ENCODE assay signal across 19 mouse cellular contexts in the genomic region with DNA sequence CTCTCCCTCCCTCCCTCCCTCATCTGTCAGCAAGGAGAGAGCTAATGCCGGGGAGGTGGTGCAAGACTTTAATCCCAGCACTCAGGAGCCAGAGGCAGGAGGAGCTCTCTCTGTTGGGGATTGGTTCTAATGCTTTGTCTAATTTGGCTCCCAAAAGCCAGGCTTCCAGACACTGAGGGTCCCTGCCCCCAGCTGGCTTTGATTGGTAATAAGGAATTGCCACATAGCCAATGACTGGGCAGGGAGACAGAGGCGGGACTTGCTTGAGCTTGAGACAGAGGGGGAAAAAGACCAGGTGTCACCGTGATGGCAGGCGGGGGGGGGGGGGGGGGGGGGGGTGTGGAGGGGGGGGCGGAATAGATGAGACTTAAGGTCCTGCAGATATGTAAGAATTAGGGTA. TPM values are rescaled to one million over a fixed set of nuclear protein-coding genes. Genes with fewer than 3 reads are reported as not detected.
DNase-seq lines count a peak whose midpoint lies in the region; ATAC-seq and TF ChIP-seq lines count a peak whose summit lies in the region.
"Had no signal": no experiment of that assay in that cellular context is flagged by ENCODE, and none has a peak within 500 bp of the region (broad histone marks: within the 10 kb centered on the region; RNA-seq: fewer than 3 reads in every experiment).

No protein-coding gene starts in this region.

- H3K4me1 ChIP-seq in hindbrain, embryonic 11.5 days (replicated peaks; ENCODE audit: control insufficient read depth, insufficient read depth, low read length), result no peaks in the 10 kb centered on the region
- H3K4me1 ChIP-seq in hindbrain, embryonic 14.5 days (replicated peaks; ENCODE audit: control insufficient read depth, insufficient read depth, low read length), result no peaks in the 10 kb centered on the region
- no peaks in the 10 kb centered on the region for H3K4me1 ChIP-seq in neural tube, embryonic 11.5 days (ENCODE audit: control insufficient read depth, insufficient read depth, low read length)
- no peaks in the 10 kb centered on the region for H3K4me1 ChIP-seq in neural tube, embryonic 15.5 days
- H3K4me1 ChIP-seq: heart, embryonic 15.5 days; limb, embryonic 12.5 days; liver, embryonic 13.5 days had no signal

- WGBS in hindbrain, embryonic 11.5 days, result 17% methylated on average over 4 of the region's 5 CpGs
- WGBS in hindbrain, embryonic 14.5 days, result 39% methylated on average over 2 of the region's 5 CpGs
- WGBS in neural tube, embryonic 11.5 days, result 31% methylated on average over 3 of the region's 5 CpGs
- 27% methylated on average over 2 of the region's 5 CpGs for WGBS in neural tube, embryonic 15.5 days

- ATAC-seq in hindbrain, embryonic 11.5 days (ENCODE audit: low FRiP score), result peak; percentile 59; the same call in 1 of the 2 replicates
- no peak for ATAC-seq in hindbrain, embryonic 14.5 days (ENCODE audit: low FRiP score)
- no peak for ATAC-seq in neural tube, embryonic 11.5 days (ENCODE audit: insufficient read depth, low FRiP score, low TSS enrichment)
- no peak for ATAC-seq in neural tube, embryonic 15.5 days (ENCODE audit: low FRiP score)

- H3K4me2 ChIP-seq in hindbrain, embryonic 11.5 days (replicated peaks; ENCODE audit: low read depth, low read length), result no peak overlapping the region
- no peak overlapping the region for H3K4me2 ChIP-seq in hindbrain, embryonic 14.5 days (replicated peaks)
- H3K4me2 ChIP-seq in neural tube, embryonic 11.5 days (ENCODE audit: low read depth), result no peak overlapping the region
- H3K4me2 ChIP-seq in neural tube, embryonic 15.5 days, result no peak overlapping the region
- H3K4me2 ChIP-seq: heart, embryonic 15.5 days; limb, embryonic 12.5 days; liver, embryonic 13.5 days had no signal

- H3K27ac ChIP-seq in hindbrain, embryonic 11.5 days (ENCODE audit: low read depth, low read length), result no peak overlapping the region
- H3K27ac ChIP-seq in hindbrain, embryonic 14.5 days, result no peak overlapping the region
- H3K27ac ChIP-seq in neural tube, embryonic 11.5 days (ENCODE audit: low read depth, low read length), result no peak overlapping the region
- H3K27ac ChIP-seq in neural tube, embryonic 15.5 days (replicated peaks), result no peak overlapping the region
- no peak overlapping the region for H3K27ac ChIP-seq in layer of hippocampus, adult 2 months
- H3K27ac ChIP-seq: heart, embryonic 15.5 days; limb, embryonic 12.5 days; liver, embryonic 13.5 days had no signal

- H3K9me3 ChIP-seq in hindbrain, embryonic 11.5 days (ENCODE audit: control insufficient read depth, low read length), result no peaks in the 10 kb centered on the region
- H3K9me3 ChIP-seq in hindbrain, embryonic 14.5 days (ENCODE audit: control insufficient read depth, low read length), result no peaks in the 10 kb centered on the region
- H3K9me3 ChIP-seq in neural tube, embryonic 11.5 days (ENCODE audit: control insufficient read depth, low read length), result no peaks in the 10 kb centered on the region
- H3K9me3 ChIP-seq in neural tube, embryonic 15.5 days (replicated peaks), result no peaks in the 10 kb centered on the region
- H3K9me3 ChIP-seq: heart, embryonic 15.5 days; limb, embryonic 12.5 days; liver, embryonic 13.5 days had no signal

- DNase-seq in hindbrain, embryonic 11.5 days (ENCODE audit: low spot score), result peak; percentile 18
- no peak for DNase-seq in hindbrain, embryonic 14.5 days (ENCODE audit: low spot score)
- DNase-seq in neural tube, embryonic 11.5 days (ENCODE audit: low spot score), result peak; percentile 31
- peak; percentile 34 for DNase-seq in embryo, embryonic 11 days
- DNase-seq in retina, postnatal 1 day, result peak; percentile 43
- DNase-seq in kidney, adult 11 months, result no peak
- DNase-seq in layer of hippocampus, adult 2 months (ENCODE audit: low spot score in 2 of 2), result no peak
- DNase-seq: adrenal gland, adult 8-10 months; cerebellum, adult 18-20 months; heart, adult 18-20 months; kidney, adult 18-20 months; kidney, postnatal 10 days; liver, embryonic 13.5 days; right cerebral cortex, postnatal 14 days; thymus, postnatal 25 days had no signal

- no peaks in the 10 kb centered on the region for H3K36me3 ChIP-seq in hindbrain, embryonic 11.5 days (ENCODE audit: control insufficient read depth, insufficient read depth, low read length)
- H3K36me3 ChIP-seq in hindbrain, embryonic 14.5 days (replicated peaks; ENCODE audit: control insufficient read depth, insufficient read depth), result no peaks in the 10 kb centered on the region
- no peaks in the 10 kb centered on the region for H3K36me3 ChIP-seq in neural tube, embryonic 11.5 days (ENCODE audit: control insufficient read depth, insufficient read depth, low read length)
- no peaks in the 10 kb centered on the region for H3K36me3 ChIP-seq in neural tube, embryonic 15.5 days
- H3K36me3 ChIP-seq: heart, embryonic 15.5 days; limb, embryonic 12.5 days; liver, embryonic 13.5 days had no signal

- no peak for TF ChIP-seq CTCF in layer of hippocampus, adult 2 months (conservative IDR thresholded peaks at IDR 0.05)

- no peaks in the 10 kb centered on the region for H3K27me3 ChIP-seq in hindbrain, embryonic 11.5 days (ENCODE audit: control insufficient read depth, insufficient read depth, low read length)
- H3K27me3 ChIP-seq in hindbrain, embryonic 14.5 days (ENCODE audit: control insufficient read depth, insufficient read depth, low read length), result no peaks in the 10 kb centered on the region
- no peaks in the 10 kb centered on the region for H3K27me3 ChIP-seq in neural tube, embryonic 11.5 days (ENCODE audit: control insufficient read depth, insufficient read depth, low read length)
- H3K27me3 ChIP-seq in neural tube, embryonic 15.5 days (replicated peaks), result no peaks in the 10 kb centered on the region
- H3K27me3 ChIP-seq: heart, embryonic 15.5 days; limb, embryonic 12.5 days; liver, embryonic 13.5 days had no signal

- no peak overlapping the region for H3K9ac ChIP-seq in hindbrain, embryonic 11.5 days (ENCODE audit: low read depth, low read length)
- no peak overlapping the region for H3K9ac ChIP-seq in hindbrain, embryonic 14.5 days
- H3K9ac ChIP-seq in neural tube, embryonic 11.5 days (ENCODE audit: low read length), result no peak overlapping the region
- H3K9ac ChIP-seq in neural tube, embryonic 15.5 days (replicated peaks), result no peak overlapping the region
- H3K9ac ChIP-seq: heart, embryonic 15.5 days; limb, embryonic 12.5 days; liver, embryonic 13.5 days had no signal

- H3K4me3 ChIP-seq in hindbrain, embryonic 11.5 days (ENCODE audit: low read depth, low read length), result no peak overlapping the region
- H3K4me3 ChIP-seq in hindbrain, embryonic 14.5 days (replicated peaks; ENCODE audit: low read length), result no peak overlapping the region
- no peak overlapping the region for H3K4me3 ChIP-seq in neural tube, embryonic 11.5 days (ENCODE audit: low read depth, low read length)
- H3K4me3 ChIP-seq in neural tube, embryonic 15.5 days (replicated peaks), result no peak overlapping the region
- no peak overlapping the region for H3K4me3 ChIP-seq in layer of hippocampus, adult 2 months
- H3K4me3 ChIP-seq: heart, embryonic 15.5 days; limb, embryonic 12.5 days; liver, embryonic 13.5 days; myocyte had no signal

RNA-seq across cellular contexts. Expression of a gene that starts 24.6 kb away (rescaled TPM):
- 199 and 208 TPM in 2 replicates for polyA plus RNA-seq in hindbrain, embryonic 11.5 days (2014; fragmentation: Nextera tagmentation; extraction: Ambion mirVana)
- polyA plus RNA-seq in hindbrain, embryonic 14.5 days (2014; fragmentation: Nextera tagmentation; extraction: Ambion mirVana), result 223 and 236 TPM in 2 replicates
- polyA plus RNA-seq in neural tube, embryonic 11.5 days (2014; fragmentation: Nextera tagmentation; extraction: Ambion mirVana), result 218 and 224 TPM in 2 replicates
- polyA plus RNA-seq in neural tube, embryonic 15.5 days (2015; fragmentation: Nextera tagmentation; extraction: Ambion mirVana), result 184 and 188 TPM in 2 replicates
- 100 to 1,000 TPM; 522 to 547 TPM for total RNA-seq in layer of hippocampus, adult 2 months (2021)

Comparison
In these comparisons a context has a peak if more than half of its experiments do, and no peak if none do; other contexts are left out.
1. DNase-seq: peak in hindbrain, embryonic 11.5 days (single experiment), neural tube, embryonic 11.5 days (single experiment), embryo, embryonic 11 days (single experiment) and retina, postnatal 1 day (single experiment); none in hindbrain, embryonic 14.5 days (single experiment), kidney, adult 11 months (single experiment) and layer of hippocampus, adult 2 months (0 of 2).